Mouse (Mus musculus) heart, embryonic 12.5 days (tissue): ENCODE measurements around the gene 1700001K19Rik. TPM values are rescaled to one million over a fixed set of nuclear protein-coding genes. Genes with fewer than 3 reads are reported as not detected.
A peak's percentile ranks its signal among the peaks of the same experiment; 100 is the strongest.
"Not testable (repeated sequence)": the region's sequence is repeated elsewhere in the genome, so short reads cannot be mapped to it uniquely, and the experiment has no call there.

Source experiments
- ATAC-seq: fragments of 200-750 bp; cut with Nextera tagmentation; 2 replicates; pipeline ENCODE4 v1.8.0; 2017; ENCODE audit warnings: moderate TSS enrichment, moderate library complexity; ENCODE audit not compliant: insufficient number of reproducible peaks, low FRiP score
- H3K27ac ChIP-seq: fragments of 300-500 bp; sonication (generic); 2 replicates; pipeline ENCODE4 v1.5.1; 2016; ENCODE audit warnings: mild to moderate bottlenecking, moderate library complexity; ENCODE audit not compliant: poor library complexity, severe bottlenecking
- H3K27me3 ChIP-seq: fragments of 300-500 bp; sonication (generic); replicated peaks from 2 replicates; pipeline ENCODE4 v1.6.1; 2016; ENCODE audit warnings: mild to moderate bottlenecking, moderate library complexity
- H3K36me3 ChIP-seq: fragments of 300-500 bp; sonication (generic); 2 replicates; pipeline ENCODE4 v1.6.1; 2016; ENCODE audit warnings: mild to moderate bottlenecking, moderate library complexity
- H3K4me1 ChIP-seq: fragments of 300-500 bp; sonication (generic); replicated peaks from 2 replicates; pipeline ENCODE4 v1.6.1; 2016; ENCODE audit warnings: mild to moderate bottlenecking
- H3K4me2 ChIP-seq: fragments of 300-500 bp; sonication (generic); 2 replicates; pipeline ENCODE4 v1.6.1; 2016; ENCODE audit warnings: mild to moderate bottlenecking, moderate library complexity
- H3K4me3 ChIP-seq: fragments of 300-500 bp; sonication (generic); 2 replicates; pipeline ENCODE4 v1.5.1; 2016; ENCODE audit warnings: mild to moderate bottlenecking
- H3K9ac ChIP-seq: fragments of 300-500 bp; sonication (generic); 2 replicates; pipeline ENCODE4 v1.6.1; 2016; ENCODE audit warnings: mild to moderate bottlenecking, moderate library complexity
- H3K9me3 ChIP-seq: fragments of 300-500 bp; sonication (generic); replicated peaks from 2 replicates; pipeline ENCODE4 v1.6.1; 2016; ENCODE audit warnings: mild to moderate bottlenecking, moderate library complexity
- WGBS: fragments of 180-500 bp; shearing (Covaris S2); methylation state at CpG from one replicate; pipeline ENCODE4 v1.1.7; 2016; 5-methylcytosine and 5-hydroxymethylcytosine counted together
- polyA plus RNA-seq: library from polyadenylated mRNA; unstranded; fragments of >200 nt; fragmentation: Nextera tagmentation; extraction: Ambion mirVana; gene quantifications from 2 replicates; pipeline ENCODE4 v1.2.1, GENCODE M21; 2016

1700001K19Rik gene
- polyA plus RNA-seq, 1 experiment from 2014 or later = not detected

DNA sequence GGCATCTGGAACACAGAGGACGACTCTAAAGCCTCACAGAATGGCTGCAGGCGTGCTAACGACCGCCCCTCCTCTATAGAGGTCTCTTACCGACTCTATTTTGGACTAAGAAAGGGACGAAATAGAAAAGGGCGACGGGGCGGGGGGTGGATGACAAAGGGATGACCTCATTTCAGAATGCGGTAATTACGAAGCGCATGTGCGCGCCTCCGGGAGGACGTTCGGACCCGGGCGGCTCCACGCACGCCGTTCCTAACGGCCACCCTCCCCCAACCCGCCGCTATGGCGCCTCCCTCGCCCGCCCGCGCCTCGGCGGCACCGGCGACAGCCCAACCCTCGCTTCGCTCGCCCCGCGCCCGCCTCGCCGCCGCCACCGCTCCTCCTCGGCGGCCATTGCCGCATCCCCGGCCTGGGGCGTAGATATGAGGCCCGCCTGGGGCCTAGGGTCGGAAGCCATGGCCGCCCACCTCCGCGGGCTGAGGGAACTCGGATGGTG is 13.3 kb upstream of the 1700001K19Rik start:
- Histone ChIP-seq H3K27me3 (no peaks in the 10 kb centered on the region), H3K9me3 (no peaks in the 10 kb centered on the region), H3K36me3 (peaks cover 27% of the 10 kb centered on the region), H3K4me2 (peak overlapping the region; percentile 82), H3K4me3 (peak overlapping the region; percentile 96), H3K4me1 (peaks cover 35% of the 10 kb centered on the region), H3K27ac (peak overlapping the region; percentile 97), H3K9ac (peak overlapping the region; percentile 100)
- ATAC-seq = peak; percentile 71
- under 1% methylated on average over 55 of the region's 55 CpGs for WGBS

DNA sequence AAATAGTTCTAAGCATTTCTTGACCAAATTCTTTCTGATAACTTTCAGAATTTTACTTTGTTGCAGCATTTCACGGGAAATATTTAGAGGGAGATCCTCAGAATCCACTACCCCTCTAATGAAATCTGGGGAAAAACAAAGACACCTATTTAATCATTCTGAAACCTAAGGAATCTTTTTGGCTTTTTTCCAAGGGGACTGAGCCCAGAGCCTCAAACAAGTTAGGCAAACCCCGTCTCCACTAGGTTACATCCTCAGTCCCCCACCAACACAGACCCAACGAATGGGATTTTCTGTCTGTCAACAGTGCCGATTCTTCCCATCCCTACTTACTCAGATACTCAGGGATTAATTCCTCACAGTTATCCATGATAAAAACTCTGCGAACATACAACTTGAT is 11.0 kb upstream of the 1700001K19Rik start:
- not testable (repeated sequence) for H3K4me3 ChIP-seq, H3K9ac ChIP-seq, ATAC-seq

DNA sequence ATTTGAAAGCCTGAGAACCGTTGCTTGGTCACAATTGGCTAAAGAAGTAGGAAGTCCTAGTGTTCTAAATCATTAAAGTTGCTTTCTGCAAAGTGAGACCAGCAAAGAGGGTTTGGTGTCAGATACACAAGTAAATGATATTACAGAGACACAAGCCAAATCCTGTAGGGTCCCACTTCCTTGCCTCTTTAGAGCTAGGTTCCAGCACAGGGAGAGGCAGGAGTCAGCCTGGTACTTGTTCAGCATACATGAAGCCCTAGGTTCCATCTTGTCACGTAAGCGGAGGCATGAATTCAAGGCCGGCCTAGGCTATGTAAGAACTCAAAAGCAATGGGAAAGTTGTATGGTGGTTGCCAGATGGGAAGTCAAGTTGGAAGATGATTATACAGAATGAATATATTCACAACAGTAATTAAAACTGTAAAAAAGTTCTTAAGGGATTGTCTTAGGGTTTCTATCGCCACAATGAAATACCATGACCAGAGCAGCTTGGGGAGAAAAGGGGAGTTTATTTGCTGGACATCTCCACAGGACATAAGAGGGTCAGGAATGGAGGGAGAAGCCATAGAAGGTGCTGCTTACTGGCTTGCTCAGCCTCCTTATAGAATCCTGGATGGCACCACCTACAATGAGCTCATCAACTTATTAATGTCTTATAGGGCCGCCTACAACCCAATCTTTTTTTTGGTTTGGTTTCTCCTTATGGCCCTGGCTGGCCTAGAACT is 7.7 kb upstream of the 1700001K19Rik start:
- no peak overlapping the region for H3K27ac ChIP-seq
- 87% methylated on average over 6 of the region's 6 CpGs for WGBS
- H3K9ac ChIP-seq = no peak overlapping the region
- no peaks in the 10 kb centered on the region for H3K9me3 ChIP-seq
- H3K36me3 ChIP-seq = peaks cover 60% of the 10 kb centered on the region
- peaks cover 30% of the 10 kb centered on the region for H3K4me1 ChIP-seq
- H3K27me3 ChIP-seq = no peaks in the 10 kb centered on the region
- H3K4me3 ChIP-seq = no peak overlapping the region
- no peak for ATAC-seq
- H3K4me2 ChIP-seq = no peak overlapping the region

More for the DNA sequence above, 11.0 kb upstream of the 1700001K19Rik start:
- not testable (repeated sequence) for H3K4me2 ChIP-seq, H3K9me3 ChIP-seq, H3K27me3 ChIP-seq, H3K27ac ChIP-seq
- Histone ChIP-seq H3K4me1 (peaks cover 30% of the 10 kb centered on the region), H3K36me3 (peaks cover 48% of the 10 kb centered on the region)
- 72% methylated on average over 5 of the region's 5 CpGs for WGBS

DNA sequence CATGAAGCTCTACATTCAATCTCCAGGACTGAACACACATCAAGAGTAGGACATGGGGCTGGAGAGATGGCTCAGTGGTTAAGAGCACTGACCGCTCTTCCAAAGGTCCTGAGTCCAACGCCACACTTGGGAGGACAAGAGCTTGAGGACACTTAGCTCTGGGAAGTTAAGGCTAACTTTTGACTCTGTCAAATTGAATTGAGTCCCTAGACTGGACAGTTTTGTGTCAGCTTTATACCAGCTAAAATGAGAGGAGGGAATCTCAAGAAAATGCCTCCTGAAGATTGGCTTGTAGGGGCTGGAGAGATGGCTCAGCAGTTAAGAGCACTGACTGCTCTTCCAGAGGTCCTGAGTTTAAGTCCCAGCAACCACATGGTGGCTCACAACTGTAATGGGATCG is 6.5 kb upstream of the 1700001K19Rik start:
- Histone ChIP-seq H3K27ac (peak overlapping the region; percentile 93), H3K4me1 (peaks cover 23% of the 10 kb centered on the region), H3K36me3 (peaks cover 52% of the 10 kb centered on the region)
- ATAC-seq, H3K4me3 ChIP-seq, H3K4me2 ChIP-seq, H3K9ac ChIP-seq, H3K27me3 ChIP-seq, H3K9me3 ChIP-seq: not testable (repeated sequence)
- WGBS = 88% methylated on average over 3 of the region's 3 CpGs

DNA sequence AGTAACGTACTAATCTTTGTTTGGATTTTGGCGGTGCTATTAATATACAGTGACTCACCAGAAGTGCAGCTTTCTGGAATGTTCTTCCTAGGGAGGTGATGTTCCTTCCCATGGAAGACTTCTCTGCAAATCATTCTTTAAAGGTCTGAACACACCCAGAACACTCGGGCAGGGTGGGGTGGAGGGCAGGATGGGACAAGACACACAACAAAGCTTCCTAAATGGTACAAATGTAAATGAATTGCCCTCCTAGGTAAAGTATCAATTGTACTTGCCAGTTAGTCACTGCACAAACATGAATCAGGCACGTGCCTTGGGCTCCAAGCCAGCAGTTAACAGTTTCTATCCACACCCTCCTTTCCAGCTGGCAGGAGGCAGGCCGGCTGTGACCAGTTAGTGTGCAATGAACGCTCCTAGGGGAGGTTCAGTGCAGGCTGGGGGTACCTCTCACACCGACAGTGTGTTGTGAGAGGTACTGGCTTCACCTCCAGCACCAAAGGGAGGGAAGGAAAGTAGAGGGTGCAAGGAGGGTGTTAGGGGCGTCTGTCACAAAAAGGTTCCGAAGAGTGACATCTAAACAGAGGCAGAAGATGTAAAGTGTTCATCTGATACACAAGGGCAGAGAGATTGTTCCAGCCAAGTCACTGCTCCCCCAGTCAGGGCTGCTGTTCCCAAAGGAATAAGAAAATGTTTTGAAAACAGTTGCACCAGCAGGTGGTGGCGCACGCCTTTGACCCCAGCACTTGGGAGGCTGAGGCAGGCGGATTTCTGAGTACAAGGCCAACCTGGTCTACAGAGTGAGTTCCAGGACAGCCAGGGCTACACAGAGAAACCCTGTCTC is 5.7 kb upstream of the 1700001K19Rik start:
- Histone ChIP-seq H3K4me2 (peak overlapping the region; percentile 38), H3K4me3 (no peak overlapping the region), H3K9me3 (no peaks in the 10 kb centered on the region), H3K27ac (peak overlapping the region; percentile 93), H3K27me3 (no peaks in the 10 kb centered on the region), H3K36me3 (peaks cover 46% of the 10 kb centered on the region), H3K4me1 (peaks cover 23% of the 10 kb centered on the region), H3K9ac (0 out of 2 replicates have a peak overlapping the region, but pooled peaks have one; percentile 23)
- 49% methylated on average over 12 of the region's 12 CpGs for WGBS
- ATAC-seq = peak; percentile 78

DNA sequence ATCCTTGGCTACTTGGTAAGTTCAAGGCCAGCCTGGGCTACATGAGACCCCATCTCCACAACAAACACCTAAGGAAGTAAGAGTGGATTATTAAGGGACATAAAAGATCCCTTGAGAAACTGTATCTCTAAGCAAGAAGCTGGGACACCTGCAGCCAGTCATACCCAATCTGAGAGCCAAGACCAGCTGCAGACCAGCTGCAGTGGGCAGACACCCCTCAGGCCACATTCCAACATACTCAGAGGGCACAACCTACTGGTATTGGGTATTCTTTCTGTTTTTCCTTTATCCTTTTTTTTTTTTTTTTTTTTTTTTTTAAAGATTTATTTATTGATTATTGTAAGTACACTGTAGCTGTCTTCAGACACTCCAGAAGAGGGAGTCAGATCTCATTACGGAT is 1.2 kb upstream of the 1700001K19Rik start:
- Histone ChIP-seq H3K4me1 (peaks cover 20% of the 10 kb centered on the region), H3K9me3 (no peaks in the 10 kb centered on the region), H3K27ac (no peak overlapping the region), H3K4me2 (no peak overlapping the region), H3K9ac (no peak overlapping the region), H3K36me3 (0 out of 2 replicates have a peak, but pooled peaks cover 12% of the 10 kb centered on the region), H3K4me3 (no peak overlapping the region), H3K27me3 (no peaks in the 10 kb centered on the region)
- no CpG with 5 or more reads among the region's 1 CpGs for WGBS
- ATAC-seq = no peak

DNA sequence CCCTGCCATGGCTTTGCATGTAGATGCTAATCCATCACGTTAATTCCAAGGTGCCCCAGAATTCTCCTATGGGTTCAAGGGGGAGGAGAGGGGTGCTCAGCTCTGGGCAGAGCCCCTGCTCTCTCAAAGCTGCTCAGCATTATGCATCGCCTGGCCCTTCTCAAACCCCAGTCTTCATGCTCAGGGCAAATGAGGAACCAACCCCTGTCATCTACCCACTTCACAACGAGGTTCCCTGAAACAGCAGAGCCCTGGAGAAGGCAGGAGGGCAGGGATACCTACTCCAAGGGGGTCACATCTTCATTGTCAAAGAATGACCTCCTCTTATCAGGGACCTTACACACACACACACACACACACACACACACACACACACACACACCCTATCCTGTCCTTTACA is 541 bp downstream of the 1700001K19Rik start:
- Histone ChIP-seq H3K4me3 (no peak overlapping the region), H3K27ac (no peak overlapping the region), H3K4me1 (peaks cover 5% of the 10 kb centered on the region), H3K27me3 (no peaks in the 10 kb centered on the region), H3K4me2 (no peak overlapping the region), H3K9me3 (no peaks in the 10 kb centered on the region), H3K9ac (no peak overlapping the region), H3K36me3 (0 out of 2 replicates have a peak, but pooled peaks cover 9% of the 10 kb centered on the region)
- no peak for ATAC-seq
- 61% methylated on average over 3 of the region's 3 CpGs for WGBS

DNA sequence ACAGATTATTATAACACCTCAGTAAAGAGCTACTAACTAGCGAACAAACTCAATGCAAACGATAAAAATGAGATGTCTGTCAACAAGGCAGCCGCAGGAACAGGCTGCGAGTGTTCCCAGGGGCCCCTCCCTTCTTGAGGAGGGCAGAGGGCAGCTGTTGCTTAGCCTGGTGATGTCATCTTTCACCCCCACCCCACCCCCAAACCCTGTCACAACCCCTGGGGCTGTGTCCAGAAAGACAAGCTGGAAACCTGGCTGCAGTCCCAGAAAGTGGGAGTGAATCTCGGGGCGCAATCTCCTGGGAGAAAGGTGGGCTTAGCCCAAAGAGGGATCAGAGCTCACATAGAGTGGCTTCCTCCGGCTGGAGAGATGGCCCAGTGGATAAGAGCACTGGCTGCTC is 1.2 kb downstream of the 1700001K19Rik start:
- no peaks in the 10 kb centered on the region for H3K9me3 ChIP-seq
- H3K4me1 ChIP-seq = peaks cover 5% of the 10 kb centered on the region
- no peak for ATAC-seq
- 27% methylated on average over 7 of the region's 7 CpGs for WGBS
- no peak overlapping the region for H3K4me3 ChIP-seq
- no peak overlapping the region for H3K4me2 ChIP-seq
- no peaks in the 10 kb centered on the region for H3K27me3 ChIP-seq
- no peak overlapping the region; the same call in 1 of the 2 replicates for H3K9ac ChIP-seq
- no peak overlapping the region for H3K27ac ChIP-seq
- H3K36me3 ChIP-seq = 0 out of 2 replicates have a peak, but pooled peaks cover 2% of the 10 kb centered on the region

DNA sequence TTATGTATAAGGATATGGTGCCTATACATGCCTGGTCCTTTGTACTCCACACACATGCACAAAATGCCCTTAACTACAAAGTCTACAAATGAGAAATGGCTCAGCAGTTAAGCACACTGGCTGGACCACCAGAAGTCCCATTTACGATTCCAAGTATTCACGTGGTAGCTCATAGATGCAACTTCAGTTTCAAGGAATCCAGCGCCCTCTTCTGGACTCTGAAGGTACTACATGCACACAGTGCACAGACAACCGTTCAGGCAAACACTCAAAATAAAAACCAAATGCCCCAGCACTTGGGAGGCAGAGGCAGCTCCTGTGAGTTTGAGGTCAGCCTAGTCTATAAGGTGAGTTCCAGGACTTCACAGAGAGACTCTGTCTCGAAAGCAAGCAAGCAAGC is 8.2 kb downstream of the 1700001K19Rik start:
- no peaks in the 10 kb centered on the region for H3K27me3 ChIP-seq
- no peak overlapping the region for H3K4me3 ChIP-seq
- no peak overlapping the region for H3K4me2 ChIP-seq
- no peaks in the 10 kb centered on the region for H3K9me3 ChIP-seq
- H3K27ac ChIP-seq = no peak overlapping the region
- H3K36me3 ChIP-seq = peaks cover 17% of the 10 kb centered on the region
- 52% methylated on average over 5 of the region's 5 CpGs for WGBS
- ATAC-seq = no peak
- no peaks in the 10 kb centered on the region for H3K4me1 ChIP-seq
- no peak overlapping the region for H3K9ac ChIP-seq

DNA sequence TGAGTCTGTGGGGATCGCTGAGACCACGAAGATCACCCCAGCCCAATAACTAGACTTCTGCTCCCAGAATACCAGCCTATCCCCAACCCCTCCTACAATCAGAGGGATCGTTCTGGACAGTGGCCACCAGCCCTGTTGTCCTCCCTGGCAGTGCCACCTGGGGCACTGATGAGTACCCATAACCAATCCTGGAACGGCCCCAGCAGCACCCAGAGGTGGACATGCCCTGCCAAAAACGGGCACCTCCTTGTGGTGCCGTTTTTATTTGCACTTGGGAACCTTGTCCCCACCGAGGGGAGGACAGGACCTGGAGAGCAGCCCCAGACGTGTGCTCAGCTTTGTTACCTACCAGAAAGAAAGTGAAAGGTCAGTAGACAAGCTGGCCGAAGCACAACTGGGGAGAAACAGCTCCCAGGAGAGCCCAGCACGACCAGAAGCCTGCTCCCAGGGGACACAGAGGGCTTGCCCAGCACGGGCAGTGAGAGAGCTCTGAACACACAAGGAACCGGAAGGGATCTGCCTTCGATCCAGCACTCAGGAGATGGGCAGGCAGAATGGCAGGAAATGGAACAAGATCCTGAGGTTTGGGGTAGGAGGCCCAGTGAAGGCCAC is 14.8 kb downstream of the 1700001K19Rik start:
- H3K4me1 ChIP-seq = no peaks in the 10 kb centered on the region
- no peak overlapping the region for H3K4me3 ChIP-seq
- H3K9me3 ChIP-seq = no peaks in the 10 kb centered on the region
- H3K36me3 ChIP-seq = peaks cover 84% of the 10 kb centered on the region
- 86% methylated on average over 13 of the region's 13 CpGs for WGBS
- no peak overlapping the region for H3K9ac ChIP-seq
- H3K27me3 ChIP-seq = no peaks in the 10 kb centered on the region
- H3K27ac ChIP-seq = no peak overlapping the region
- ATAC-seq = no peak
- no peak overlapping the region for H3K4me2 ChIP-seq

DNA sequence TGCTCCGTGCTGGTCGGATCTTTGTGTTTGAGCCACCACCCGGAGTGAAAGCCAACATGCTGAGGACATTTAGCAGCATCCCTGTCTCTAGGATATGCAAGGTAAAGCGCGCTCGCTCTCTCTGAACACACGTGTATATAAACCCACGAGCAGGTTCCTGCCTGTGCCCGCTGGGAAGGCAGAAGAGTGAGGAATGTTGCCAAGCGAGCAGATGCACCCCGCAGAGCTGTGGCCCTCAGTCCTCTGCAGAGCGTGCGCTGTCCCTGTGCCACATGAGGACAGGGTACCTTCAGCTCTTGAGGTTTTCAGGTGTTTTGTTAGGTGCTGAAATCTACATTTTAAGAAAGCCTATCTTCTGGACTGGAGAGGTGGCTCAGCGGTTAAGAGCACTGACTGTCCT is 20.7 kb downstream of the 1700001K19Rik start:
- no peak for ATAC-seq
- WGBS = 95% methylated on average over 14 of the region's 14 CpGs
- Histone ChIP-seq H3K4me2 (no peak overlapping the region), H3K27ac (no peak overlapping the region), H3K36me3 (peaks cover 99% of the 10 kb centered on the region), H3K4me1 (no peaks in the 10 kb centered on the region), H3K4me3 (no peak overlapping the region), H3K27me3 (no peaks in the 10 kb centered on the region), H3K9me3 (no peaks in the 10 kb centered on the region), H3K9ac (no peak overlapping the region)
